Mouse (Mus musculus) neural tube, embryonic 13.5 days (tissue): ENCODE results near the gene Ap1m2. TPM values are rescaled to one million over a fixed set of nuclear protein-coding genes. Genes with fewer than 3 reads are reported as not detected.
"Not testable (repeated sequence)": the region's sequence is repeated elsewhere in the genome, so short reads cannot be mapped to it uniquely, and the experiment has no call there.

Experiments used
- ATAC-seq: fragments of 200-750 bp; cut with Nextera tagmentation; 2 replicates; pipeline ENCODE4 v1.8.0; 2017; ENCODE audit warnings: low read depth, mild to moderate bottlenecking, moderate TSS enrichment, moderate library complexity
- H3K27ac ChIP-seq: fragments of 300-500 bp; sonication (generic); replicated peaks from 2 replicates; pipeline ENCODE4 v1.5.1; 2015; ENCODE audit warnings: moderate library complexity, mild to moderate bottlenecking, inconsistent platforms
- H3K27me3 ChIP-seq: fragments of 300-500 bp; sonication (generic); 2 replicates; pipeline ENCODE4 v1.6.1; 2015; ENCODE audit warnings: mild to moderate bottlenecking, inconsistent platforms
- H3K36me3 ChIP-seq: fragments of 300-500 bp; sonication (generic); 2 replicates; pipeline ENCODE4 v1.6.1; 2015; ENCODE audit warnings: mild to moderate bottlenecking, inconsistent platforms
- H3K4me1 ChIP-seq: fragments of 300-500 bp; sonication (generic); replicated peaks from 2 replicates; pipeline ENCODE4 v1.6.1; 2015; ENCODE audit warnings: inconsistent platforms
- H3K4me2 ChIP-seq: fragments of 300-500 bp; sonication (generic); 2 replicates; pipeline ENCODE4 v1.6.1; 2015; ENCODE audit warnings: inconsistent platforms, mild to moderate bottlenecking, moderate library complexity
- H3K4me3 ChIP-seq: fragments of 300-500 bp; sonication (generic); 2 replicates; pipeline ENCODE4 v1.5.1; 2015; ENCODE audit warnings: mild to moderate bottlenecking, inconsistent platforms
- H3K9ac ChIP-seq: fragments of 300-500 bp; sonication (generic); 2 replicates; pipeline ENCODE4 v1.6.1; 2015; ENCODE audit warnings: moderate library complexity, mild to moderate bottlenecking, inconsistent platforms
- H3K9me3 ChIP-seq: fragments of 300-500 bp; sonication (generic); 2 replicates; pipeline ENCODE4 v1.6.1; 2016; ENCODE audit warnings: inconsistent platforms
- WGBS: fragments of 180-500 bp; shearing (Covaris S2); methylation state at CpG from one replicate; pipeline ENCODE4 v1.1.7; 2015; 5-methylcytosine and 5-hydroxymethylcytosine counted together
- polyA plus RNA-seq: library from polyadenylated mRNA; unstranded; fragments of >200 nt; fragmentation: Nextera tagmentation; extraction: Ambion mirVana; gene quantifications from 2 replicates; pipeline ENCODE4 v1.2.1, GENCODE M21; 2015

The Ap1m2 gene
- polyA plus RNA-seq, 1 experiment from 2014 or later = 0.89 TPM

DNA sequence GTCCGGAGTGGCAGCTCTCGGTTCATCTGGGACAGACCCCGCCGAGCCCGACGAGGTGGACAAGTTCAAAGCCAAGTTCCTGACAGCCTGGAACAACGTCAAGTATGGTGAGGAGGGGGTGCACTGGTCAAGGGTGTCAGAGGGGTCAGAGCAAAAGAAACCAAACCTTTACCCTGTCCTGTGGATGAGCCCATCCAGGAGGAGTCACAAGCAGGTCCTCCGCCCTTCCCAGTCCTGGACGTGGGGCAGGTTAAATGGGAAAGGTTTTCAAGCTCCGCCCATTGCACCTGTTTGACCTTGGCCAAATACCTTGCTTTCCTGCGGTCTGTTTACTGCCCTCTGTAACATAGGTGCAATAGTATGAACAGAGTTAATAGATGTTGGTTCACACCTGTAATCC lies 46.5 kb downstream of the Ap1m2 start:
- Histone ChIP-seq H3K4me2 (peak overlapping the region; percentile 83), H3K36me3 (peaks cover 34% of the 10 kb centered on the region), H3K9ac (peak overlapping the region; percentile 79), H3K27me3 (no peaks in the 10 kb centered on the region), H3K9me3 (no peaks in the 10 kb centered on the region), H3K4me1 (peaks cover 20% of the 10 kb centered on the region), H3K4me3 (peak overlapping the region; percentile 76), H3K27ac (peak overlapping the region; percentile 80)
- 6% methylated on average over 11 of the region's 11 CpGs for WGBS
- ATAC-seq = peak; percentile 26

DNA sequence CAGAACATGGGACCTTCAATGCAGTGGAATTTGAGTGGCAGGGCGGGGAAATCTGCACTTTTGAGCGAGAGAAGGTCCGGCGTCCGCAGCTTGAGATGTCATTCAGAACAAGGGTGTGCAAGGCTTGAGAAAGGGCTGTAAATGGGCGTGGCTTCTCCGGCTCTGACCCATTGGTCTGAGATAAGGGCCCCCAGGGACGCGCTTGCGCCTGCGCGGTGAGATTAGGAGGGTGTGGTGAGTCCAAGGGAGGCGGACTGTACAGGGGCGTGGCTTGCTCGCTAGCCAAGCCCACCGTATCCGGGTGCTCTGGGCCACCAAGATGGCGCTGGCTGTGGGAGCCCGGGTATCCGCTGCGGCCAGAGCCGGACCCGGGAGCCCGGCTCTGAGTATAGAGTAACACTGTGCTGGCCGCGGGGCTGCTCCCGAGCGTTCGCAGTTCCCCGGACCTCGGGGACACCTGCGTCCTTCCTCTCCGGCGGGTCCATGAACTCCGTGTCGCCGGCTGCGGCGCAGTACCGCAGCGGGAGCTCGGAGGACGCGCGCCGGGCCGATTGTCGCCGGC lies 47.1 kb downstream of the Ap1m2 start, which contains the start of gene Atg4d:
Gene Atg4d, plus strand, starts transcription at position 294 of the 562 bp plus-strand sequence.
- under 1% methylated on average over 49 of the region's 49 CpGs for WGBS
- no peaks in the 10 kb centered on the region for H3K9me3 ChIP-seq
- peak within 1 kb of the TSS; percentile 79 for H3K9ac ChIP-seq
- H3K36me3 ChIP-seq = peaks cover 29% of the 10 kb centered on the region
- H3K27me3 ChIP-seq = peaks cover 2% of the 10 kb centered on the region; the same call in 1 of the 2 replicates
- H3K4me2 ChIP-seq = peak within 1 kb of the TSS; percentile 83
- peak within 1 kb of the TSS; percentile 76 for H3K4me3 ChIP-seq
- ATAC-seq = peak; percentile 98
- H3K27ac ChIP-seq = peak within 1 kb of the TSS; percentile 80
- H3K4me1 ChIP-seq = peaks cover 20% of the 10 kb centered on the region

DNA sequence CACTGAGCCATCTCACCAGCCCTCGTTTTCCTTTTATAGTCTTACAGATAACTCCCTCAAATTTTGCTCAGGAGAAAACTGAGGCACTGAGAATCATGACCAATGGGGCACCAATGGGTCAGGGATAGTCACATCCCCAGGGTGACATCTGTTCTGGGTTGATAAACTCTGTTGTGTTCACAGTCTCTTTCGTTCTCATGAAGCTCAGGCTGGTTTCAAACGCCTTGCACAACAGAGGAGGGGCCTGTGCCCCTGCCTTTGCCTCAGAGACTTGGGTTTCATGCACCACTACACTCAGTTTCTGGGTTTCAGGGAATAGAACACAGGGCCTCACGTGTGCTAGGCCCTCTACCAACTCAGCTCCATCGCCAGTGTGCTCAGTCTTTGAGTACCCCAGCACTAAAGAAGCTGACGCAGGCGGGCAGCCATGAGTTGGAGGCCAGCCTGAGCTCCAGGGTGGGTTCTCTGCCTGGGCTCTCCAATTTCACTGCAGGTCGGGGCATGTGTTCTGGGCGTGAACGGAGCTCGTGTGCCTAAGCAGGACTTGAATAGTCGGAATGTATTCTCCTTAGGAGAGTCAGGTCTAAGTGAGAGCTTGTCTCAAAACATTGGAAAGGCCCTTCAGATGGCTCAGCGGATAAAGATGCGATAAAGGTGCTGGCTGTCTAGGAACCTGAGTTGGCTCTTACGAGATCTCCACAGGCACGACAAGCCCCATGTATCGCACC lies 47.7 kb downstream of the Ap1m2 start:
- Histone ChIP-seq H3K36me3 (peaks cover 24% of the 10 kb centered on the region), H3K9ac (peak overlapping the region; percentile 68), H3K27ac (peak overlapping the region; percentile 80), H3K4me3 (peak overlapping the region; percentile 76), H3K27me3 (peaks cover 3% of the 10 kb centered on the region), H3K9me3 (no peaks in the 10 kb centered on the region), H3K4me2 (peak overlapping the region; percentile 83), H3K4me1 (peaks cover 20% of the 10 kb centered on the region)
- WGBS = 19% methylated on average over 17 of the region's 17 CpGs
- peak; percentile 28 for ATAC-seq

DNA sequence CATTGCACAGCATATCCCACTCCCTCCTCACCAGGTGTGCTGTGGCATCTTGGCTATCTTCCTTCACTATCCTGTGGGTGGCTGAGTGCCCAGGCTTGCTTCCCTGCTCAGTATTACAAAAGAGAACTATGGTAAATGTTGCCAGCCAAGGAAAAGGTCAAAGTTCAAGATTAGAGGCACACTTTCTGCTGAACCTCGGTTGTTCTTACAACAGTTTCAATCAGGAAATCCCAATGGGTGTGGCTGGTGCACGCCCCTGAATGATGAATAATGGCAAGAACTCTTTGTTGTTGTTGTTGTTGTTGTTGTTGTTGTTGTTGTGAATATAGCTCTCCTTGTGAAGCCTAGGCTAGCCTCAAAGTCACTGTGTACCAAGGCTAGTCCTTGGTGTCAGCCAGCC lies 50.3 kb downstream of the Ap1m2 start:
- no peak for ATAC-seq
- WGBS = 67% methylated on average over 2 of the region's 2 CpGs

DNA sequence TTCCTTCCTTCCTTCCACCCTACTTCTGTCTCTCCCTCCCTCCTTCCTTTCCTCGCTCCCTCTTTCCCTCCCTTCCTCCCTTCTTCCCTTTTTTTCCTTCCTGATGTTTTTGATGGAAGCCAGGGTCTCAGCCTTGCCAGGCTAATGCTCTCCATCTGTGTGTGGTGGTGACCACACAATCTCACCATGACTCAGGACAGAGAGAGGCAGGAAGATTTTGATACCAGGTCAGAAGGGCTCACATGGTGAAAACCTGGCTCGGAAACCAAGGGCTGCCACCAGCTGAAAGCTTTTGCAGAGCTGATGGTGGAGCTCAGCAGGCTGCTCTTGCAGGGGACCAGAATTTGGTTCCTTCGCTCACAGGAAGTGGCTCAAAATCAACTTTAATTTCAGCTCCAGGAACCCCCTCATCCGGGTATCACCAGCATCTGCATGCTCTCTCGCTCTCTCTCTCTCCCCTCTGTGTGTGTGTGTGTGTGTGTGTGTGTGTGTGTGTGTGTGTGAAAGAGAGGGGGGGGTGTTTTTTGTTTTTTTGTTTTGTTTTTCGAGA lies 51.6 kb downstream of the Ap1m2 start:
- Histone ChIP-seq H3K36me3 (no peaks in the 10 kb centered on the region), H3K4me2 (no peak overlapping the region), H3K27me3 (peaks cover 3% of the 10 kb centered on the region), H3K4me1 (peaks cover 5% of the 10 kb centered on the region), H3K4me3 (no peak overlapping the region), H3K9ac (no peak overlapping the region), H3K9me3 (no peaks in the 10 kb centered on the region), H3K27ac (no peak overlapping the region)
- WGBS = 79% methylated on average over 6 of the region's 6 CpGs
- no peak for ATAC-seq

More for the DNA sequence above, 50.3 kb downstream of the Ap1m2 start:
- Histone ChIP-seq H3K9ac (no peak overlapping the region), H3K27ac (no peak overlapping the region), H3K4me2 (no peak overlapping the region), H3K4me1 (peaks cover 18% of the 10 kb centered on the region), H3K4me3 (no peak overlapping the region), H3K27me3 (peaks cover 3% of the 10 kb centered on the region), H3K9me3 (no peaks in the 10 kb centered on the region), H3K36me3 (peaks cover 2% of the 10 kb centered on the region; the same call in 1 of the 2 replicates)

DNA sequence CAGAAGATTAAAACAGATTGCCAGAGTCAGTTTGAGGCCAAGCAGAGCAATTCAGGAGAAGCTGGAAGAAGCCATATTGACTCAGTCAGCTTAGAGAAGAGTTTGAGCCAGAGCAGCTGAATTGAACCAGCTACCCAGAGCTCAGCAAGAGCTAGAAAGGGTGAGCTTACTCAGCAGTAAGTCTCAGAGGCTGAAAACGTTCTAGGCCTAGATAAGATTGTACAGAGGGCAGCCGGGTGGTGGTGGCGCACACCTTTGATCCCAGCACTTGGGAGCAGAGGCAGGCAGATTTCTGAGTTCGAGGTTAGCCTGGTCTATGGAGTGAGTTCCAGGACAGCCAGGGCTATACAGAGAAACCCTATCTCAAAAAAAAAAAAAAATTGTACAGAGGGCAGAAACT lies 55.8 kb downstream of the Ap1m2 start:
- H3K36me3 ChIP-seq, H3K9me3 ChIP-seq, H3K9ac ChIP-seq, H3K4me2 ChIP-seq, ATAC-seq, H3K27ac ChIP-seq, H3K4me1 ChIP-seq, H3K4me3 ChIP-seq: not testable (repeated sequence)
- WGBS = 73% methylated on average over 4 of the region's 4 CpGs
- H3K27me3 ChIP-seq = peaks cover 22% of the 10 kb centered on the region

DNA sequence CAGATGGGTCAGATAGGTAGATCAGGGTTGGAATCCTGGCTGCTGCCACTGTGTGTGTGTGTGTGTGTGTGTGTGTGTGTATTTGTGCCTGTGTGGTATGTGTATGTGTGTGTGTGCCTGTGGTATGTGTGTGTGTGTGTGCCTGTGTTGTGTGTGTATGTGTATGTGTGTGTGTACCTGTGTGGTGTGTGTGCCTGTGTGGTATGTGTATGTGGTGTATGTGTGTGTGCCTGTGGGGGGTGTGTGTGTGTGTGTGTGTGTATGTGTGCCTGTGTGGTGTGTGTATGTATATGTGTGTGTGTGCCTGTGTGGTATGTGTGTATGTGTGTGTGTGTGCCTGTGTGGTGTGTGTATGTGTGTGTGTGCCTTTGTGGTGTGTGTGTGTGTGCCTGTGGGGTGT lies 57.4 kb downstream of the Ap1m2 start:
- ATAC-seq = no peak
- no peak overlapping the region for H3K9ac ChIP-seq
- no peak overlapping the region for H3K4me2 ChIP-seq
- no peak overlapping the region for H3K4me3 ChIP-seq
- no peak overlapping the region for H3K27ac ChIP-seq
- peaks cover 35% of the 10 kb centered on the region for H3K27me3 ChIP-seq
- no peaks in the 10 kb centered on the region for H3K4me1 ChIP-seq
- no peaks in the 10 kb centered on the region for H3K36me3 ChIP-seq
- H3K9me3 ChIP-seq = no peaks in the 10 kb centered on the region

DNA sequence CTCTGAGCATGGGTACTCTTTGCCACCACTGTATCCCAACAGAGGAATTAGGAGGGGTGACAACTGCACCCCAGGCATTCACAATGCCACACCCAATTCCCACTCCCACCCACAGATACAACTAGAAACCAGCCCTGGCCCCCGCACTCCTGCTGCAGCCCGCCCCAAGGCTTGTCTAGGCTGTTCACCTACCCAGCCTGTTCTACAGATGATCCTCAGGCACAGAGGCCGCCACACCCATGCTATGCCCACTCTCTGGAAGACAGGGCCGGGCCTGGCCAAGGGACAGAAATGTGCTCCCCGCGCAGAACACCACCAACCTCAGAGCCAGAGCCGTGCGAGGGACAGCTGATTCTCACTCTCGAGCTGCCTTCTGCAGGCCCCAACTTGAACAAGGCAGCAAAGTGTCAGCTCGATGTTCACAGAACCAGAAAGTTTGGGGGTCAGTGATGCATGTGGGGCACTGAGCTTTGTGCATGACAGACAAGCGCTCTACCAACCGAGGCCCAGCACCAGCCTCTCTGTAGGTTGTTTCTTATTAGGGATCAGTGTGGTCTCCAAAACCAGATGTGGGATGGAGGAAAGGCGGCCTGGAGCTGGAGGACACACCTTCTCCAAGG lies 60.9 kb downstream of the Ap1m2 start:
- H3K9ac ChIP-seq = no peak overlapping the region
- H3K36me3 ChIP-seq = no peaks in the 10 kb centered on the region
- peaks cover 69% of the 10 kb centered on the region for H3K27me3 ChIP-seq
- no peak overlapping the region for H3K4me2 ChIP-seq
- peaks cover 8% of the 10 kb centered on the region for H3K4me1 ChIP-seq
- no peak overlapping the region for H3K4me3 ChIP-seq
- no peak for ATAC-seq
- 69% methylated on average over 13 of the region's 13 CpGs for WGBS
- no peaks in the 10 kb centered on the region for H3K9me3 ChIP-seq
- H3K27ac ChIP-seq = no peak overlapping the region

DNA sequence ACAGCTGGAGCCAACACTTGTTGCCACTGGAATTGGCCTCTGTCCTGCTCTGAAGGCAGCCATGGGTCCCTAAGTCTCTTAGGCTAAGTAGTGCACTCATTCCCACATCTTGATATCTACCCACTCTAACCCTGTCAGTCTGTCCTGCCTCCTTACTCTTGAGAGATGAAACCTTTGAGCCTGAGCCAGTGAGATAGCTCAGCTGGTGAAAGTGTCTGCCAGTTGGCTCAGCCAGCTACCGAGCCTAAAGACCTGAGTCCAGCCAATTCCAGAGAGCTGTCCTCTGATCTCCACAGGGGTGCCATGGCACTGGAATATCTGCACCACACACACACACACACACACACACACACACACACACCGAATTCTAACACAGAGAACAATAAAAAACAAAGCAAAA lies 61.6 kb downstream of the Ap1m2 start:
- WGBS = 61% methylated on average over 2 of the region's 2 CpGs
- Histone ChIP-seq H3K4me3 (no peak overlapping the region), H3K36me3 (no peaks in the 10 kb centered on the region), H3K27ac (no peak overlapping the region), H3K4me2 (no peak overlapping the region), H3K9me3 (no peaks in the 10 kb centered on the region), H3K9ac (no peak overlapping the region), H3K27me3 (peaks cover 76% of the 10 kb centered on the region), H3K4me1 (peaks cover 8% of the 10 kb centered on the region)
- no peak for ATAC-seq

DNA sequence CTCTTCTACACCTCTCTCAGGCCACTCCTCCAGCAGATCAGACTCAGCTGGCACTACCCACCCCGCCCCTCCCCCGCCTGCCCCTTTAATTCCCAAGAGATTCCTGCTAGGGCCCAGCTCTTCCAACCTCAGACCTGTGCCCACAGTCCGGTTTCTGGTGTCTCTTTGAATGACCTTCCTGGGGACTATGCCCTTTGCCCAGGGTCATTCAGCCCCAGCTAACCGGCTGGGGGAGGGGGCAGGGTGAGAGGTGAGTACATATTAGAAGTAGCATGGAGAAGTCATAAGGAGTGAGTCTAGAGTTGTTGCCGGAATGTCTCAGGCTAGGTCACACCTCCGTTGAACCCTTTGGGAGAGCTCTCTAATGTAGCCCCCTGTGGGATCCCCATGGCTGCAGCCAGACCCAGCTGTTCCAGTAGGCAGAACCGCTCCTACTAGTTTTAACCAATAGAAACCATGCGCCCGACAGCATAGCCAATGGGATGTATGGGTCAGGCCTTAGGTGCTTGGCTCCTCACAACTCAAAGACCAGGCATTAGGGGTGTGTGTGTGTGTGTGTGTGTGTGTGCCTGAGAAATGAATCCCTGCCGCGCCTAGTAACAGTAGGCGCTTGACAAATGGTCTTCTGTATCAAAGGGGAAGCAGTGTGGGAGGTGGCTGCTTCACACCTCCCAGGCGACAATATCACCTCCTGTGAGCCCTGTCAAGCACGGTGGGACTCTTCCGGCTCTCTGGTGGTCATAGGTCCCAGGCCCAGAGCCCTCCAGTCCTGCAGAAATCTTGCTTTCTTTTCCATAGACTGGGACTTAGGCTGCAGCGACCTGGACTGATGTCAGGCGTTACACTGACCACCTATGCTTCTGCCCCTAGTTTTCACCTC lies 62.3 kb downstream of the Ap1m2 start:
- no peaks in the 10 kb centered on the region for H3K9me3 ChIP-seq
- 33% methylated on average over 17 of the region's 17 CpGs for WGBS
- no peak for ATAC-seq
- H3K27ac ChIP-seq = no peak overlapping the region
- no peak overlapping the region for H3K4me2 ChIP-seq
- H3K9ac ChIP-seq = no peak overlapping the region
- peaks cover 14% of the 10 kb centered on the region for H3K4me1 ChIP-seq
- peaks cover 83% of the 10 kb centered on the region for H3K27me3 ChIP-seq
- no peaks in the 10 kb centered on the region for H3K36me3 ChIP-seq
- no peak overlapping the region for H3K4me3 ChIP-seq

DNA sequence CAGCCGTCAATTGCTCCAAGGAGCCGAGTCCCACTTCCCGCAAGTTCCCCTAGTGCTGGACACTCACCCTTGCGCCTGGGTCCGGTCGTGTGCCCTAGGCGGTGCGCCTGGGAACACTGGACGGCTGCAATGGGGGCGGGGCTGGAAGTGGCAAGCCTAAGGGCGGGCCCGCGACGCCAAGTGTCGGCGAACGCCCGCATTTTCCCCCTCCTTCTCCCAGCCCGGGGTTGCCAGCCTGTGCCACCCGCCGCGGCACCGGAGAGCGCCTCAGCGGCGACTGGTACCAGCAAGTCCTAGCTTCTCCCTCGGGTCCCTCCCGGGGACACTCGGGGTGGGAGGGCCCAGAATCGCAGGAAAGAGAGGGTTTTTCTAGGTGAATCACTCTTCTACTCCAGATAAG lies 63.8 kb downstream of the Ap1m2 start, which contains the start of gene S1pr5:
Gene S1pr5, minus strand, starts transcription at position 118 of the 400 bp plus-strand sequence.
- Histone ChIP-seq H3K36me3 (no peaks in the 10 kb centered on the region), H3K4me1 (peaks cover 27% of the 10 kb centered on the region), H3K27ac (no peak within 1 kb of the TSS), H3K4me3 (peak within 1 kb of the TSS; percentile 21), H3K27me3 (peaks cover 98% of the 10 kb centered on the region), H3K9me3 (no peaks in the 10 kb centered on the region), H3K9ac (no peak within 1 kb of the TSS), H3K4me2 (peak within 1 kb of the TSS; percentile 30)
- no peak for ATAC-seq
- 1% methylated on average over 28 of the region's 30 CpGs for WGBS
